20 mouse cellular contexts compared by ENCODE assay signal in the genomic region with DNA sequence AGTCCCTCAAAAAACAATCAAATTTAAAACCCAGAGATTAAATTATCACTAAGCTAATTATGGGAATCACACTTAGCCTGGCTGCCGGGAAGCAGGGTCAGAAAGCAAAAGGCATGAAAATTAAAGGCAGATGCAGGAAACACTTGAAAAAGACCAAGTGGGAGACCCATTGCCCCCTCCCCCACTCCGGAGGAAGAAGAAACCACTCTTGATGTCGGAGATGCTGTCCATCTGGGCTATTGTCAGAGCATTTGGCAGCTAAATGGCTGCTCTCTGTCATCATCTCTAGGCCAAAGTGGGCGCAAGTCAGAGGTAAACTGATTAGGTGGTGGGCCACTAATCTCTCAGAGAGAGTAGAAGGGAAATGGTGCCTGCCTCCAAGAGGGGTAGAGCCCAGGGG.
DNase-seq lines count a peak whose midpoint lies in the region; ATAC-seq and TF ChIP-seq lines count a peak whose summit lies in the region.
"Had no signal": no experiment of that assay in that cellular context is flagged by ENCODE, and none has a peak within 500 bp of the region (broad histone marks: within the 10 kb centered on the region; RNA-seq: fewer than 3 reads in every experiment).

No protein-coding gene starts in this region.

- peaks cover 85% of the 10 kb centered on the region for H3K4me1 ChIP-seq in heart, embryonic 13.5 days
- peaks cover 77% of the 10 kb centered on the region for H3K4me1 ChIP-seq in heart, embryonic 11.5 days (ENCODE audit: control insufficient read depth, insufficient read depth, low read length)
- H3K4me1 ChIP-seq in limb, embryonic 10.5 days = peaks cover 51% of the 10 kb centered on the region
- H3K4me1 ChIP-seq in midbrain, embryonic 13.5 days (replicated peaks) = peaks cover 14% of the 10 kb centered on the region; the same call in 1 of the 2 replicates

- no peak for TF ChIP-seq CTCF in left cerebral cortex, adult 2 months (IDR thresholded peaks at IDR 0.05)

- intact Hi-C loops in left cerebral cortex, adult 2 months (cut with DNase I) = no loop called here

- WGBS in heart, embryonic 13.5 days = 33% methylated on average over 4 of the region's 4 CpGs
- WGBS in heart, embryonic 11.5 days (ENCODE audit: insufficient replicate concordance) = 30% methylated on average over 4 of the region's 4 CpGs
- 19% methylated on average over 4 of the region's 4 CpGs for WGBS in limb, embryonic 10.5 days
- 51% methylated on average over 4 of the region's 4 CpGs for WGBS in midbrain, embryonic 13.5 days

- H3K4me2 ChIP-seq in heart, embryonic 13.5 days = no peak overlapping the region
- no peak overlapping the region for H3K4me2 ChIP-seq in heart, embryonic 11.5 days
- no peak overlapping the region for H3K4me2 ChIP-seq in midbrain, embryonic 13.5 days (replicated peaks)
- H3K4me2 ChIP-seq: embryonic facial prominence, embryonic 15.5 days; heart, embryonic 15.5 days; hindbrain, embryonic 15.5 days had no signal

- no peaks in the 10 kb centered on the region for H3K36me3 ChIP-seq in heart, embryonic 13.5 days
- H3K36me3 ChIP-seq in heart, embryonic 11.5 days (ENCODE audit: control insufficient read depth, insufficient read depth, low read length) = no peaks in the 10 kb centered on the region
- no peaks in the 10 kb centered on the region for H3K36me3 ChIP-seq in limb, embryonic 10.5 days
- H3K36me3 ChIP-seq in midbrain, embryonic 13.5 days = no peaks in the 10 kb centered on the region
- H3K36me3 ChIP-seq: embryonic facial prominence, embryonic 15.5 days; heart, embryonic 15.5 days; hindbrain, embryonic 15.5 days had no signal

- peak; percentile 8 for DNase-seq in retina, postnatal 1 day
- no peak for DNase-seq in retina, embryonic 14.5 days (ENCODE audit: low spot score)
- peak; percentile 46 for DNase-seq in embryo, embryonic 11 days
- DNase-seq in limb, embryonic 10.5 days (ENCODE audit: low spot score) = no peak
- no peak for DNase-seq in left cerebral cortex, adult 2 months (ENCODE audit: extremely low spot score in 1 of 2, low spot score in 2 of 2)
- DNase-seq: adrenal gland, postnatal 10 days; cerebellum, adult 11 months; cerebellum, adult 8-10 months; cerebellum, postnatal 36 days; gastrocnemius, postnatal 10 days; heart, postnatal 14 days; kidney, adult 11 months had no signal

- H3K9me3 ChIP-seq in heart, embryonic 13.5 days = no peaks in the 10 kb centered on the region
- H3K9me3 ChIP-seq in heart, embryonic 11.5 days (replicated peaks; ENCODE audit: control insufficient read depth, low read length) = no peaks in the 10 kb centered on the region
- H3K9me3 ChIP-seq in limb, embryonic 10.5 days (replicated peaks) = no peaks in the 10 kb centered on the region
- H3K9me3 ChIP-seq in midbrain, embryonic 13.5 days = no peaks in the 10 kb centered on the region
- H3K9me3 ChIP-seq: embryonic facial prominence, embryonic 15.5 days; heart, embryonic 15.5 days; hindbrain, embryonic 15.5 days had no signal

- peak overlapping the region; percentile 42; the same call in 1 of the 2 replicates for H3K27ac ChIP-seq in heart, embryonic 13.5 days (replicated peaks)
- H3K27ac ChIP-seq in heart, embryonic 11.5 days (ENCODE audit: low read depth, low read length) = no peak overlapping the region
- H3K27ac ChIP-seq in limb, embryonic 10.5 days = peak overlapping the region; percentile 42; the same call in 1 of the 2 replicates
- H3K27ac ChIP-seq in left cerebral cortex, adult 2 months = no peak overlapping the region
- H3K27ac ChIP-seq in midbrain, embryonic 13.5 days = no peak overlapping the region
- H3K27ac ChIP-seq: embryonic facial prominence, embryonic 15.5 days; hindbrain, embryonic 15.5 days had no signal

- H3K27me3 ChIP-seq in heart, embryonic 13.5 days (replicated peaks) = no peaks in the 10 kb centered on the region
- no peaks in the 10 kb centered on the region for H3K27me3 ChIP-seq in heart, embryonic 11.5 days (ENCODE audit: control insufficient read depth, insufficient read depth, low read length)
- no peaks in the 10 kb centered on the region for H3K27me3 ChIP-seq in limb, embryonic 10.5 days (ENCODE audit: low read depth, poor library complexity, severe bottlenecking)
- H3K27me3 ChIP-seq in midbrain, embryonic 13.5 days = no peaks in the 10 kb centered on the region
- H3K27me3 ChIP-seq: embryonic facial prominence, embryonic 15.5 days; heart, embryonic 15.5 days; hindbrain, embryonic 15.5 days had no signal

- no peak overlapping the region for H3K4me3 ChIP-seq in heart, embryonic 13.5 days
- no peak overlapping the region for H3K4me3 ChIP-seq in heart, embryonic 11.5 days (ENCODE audit: low read depth, low read length)
- H3K4me3 ChIP-seq in limb, embryonic 10.5 days = no peak overlapping the region
- H3K4me3 ChIP-seq in left cerebral cortex, adult 2 months = no peak overlapping the region
- H3K4me3 ChIP-seq in midbrain, embryonic 13.5 days (replicated peaks) = no peak overlapping the region
- H3K4me3 ChIP-seq: embryonic facial prominence, embryonic 15.5 days; erythroblast, embryonic 14.5 days; heart, embryonic 15.5 days; hindbrain, embryonic 15.5 days had no signal

- no peak for ATAC-seq in heart, embryonic 13.5 days (ENCODE audit: extremely low read depth, insufficient number of reproducible peaks, low FRiP score, low TSS enrichment)
- ATAC-seq in heart, embryonic 11.5 days (replicated peaks; ENCODE audit: insufficient number of reproducible peaks, low FRiP score, low TSS enrichment) = no peak
- no peak for ATAC-seq in midbrain, embryonic 13.5 days
- ATAC-seq: forebrain, embryonic 16.5 days had no signal

- 0 out of 2 replicates have a peak overlapping the region, but pooled peaks have one; percentile 28 for H3K9ac ChIP-seq in heart, embryonic 13.5 days
- no peak overlapping the region for H3K9ac ChIP-seq in heart, embryonic 11.5 days (ENCODE audit: low read depth, low read length)
- no peak overlapping the region for H3K9ac ChIP-seq in midbrain, embryonic 13.5 days (replicated peaks)
- H3K9ac ChIP-seq: embryonic facial prominence, embryonic 15.5 days; heart, embryonic 15.5 days; hindbrain, embryonic 15.5 days had no signal

Comparison
In these comparisons a context has a peak if more than half of its experiments do, and no peak if none do; other contexts are left out.
1. H3K27ac ChIP-seq: peak in heart, embryonic 13.5 days (single experiment) and limb, embryonic 10.5 days (single experiment); none in heart, embryonic 11.5 days (single experiment), left cerebral cortex, adult 2 months (single experiment) and midbrain, embryonic 13.5 days (single experiment).
2. DNase-seq: peak in retina, postnatal 1 day (single experiment) and embryo, embryonic 11 days (single experiment); none in retina, embryonic 14.5 days (single experiment), limb, embryonic 10.5 days (single experiment) and left cerebral cortex, adult 2 months (0 of 2).